Mouse (Mus musculus): ENCODE results near the gene Olfr869. TPM values are rescaled to one million over a fixed set of nuclear protein-coding genes. Genes with fewer than 3 reads are reported as not detected.

Olfr869 gene
- not detected in 2 replicates for polyA plus RNA-seq (2016; fragmentation: Nextera tagmentation; extraction: Ambion mirVana)

- Histone ChIP-seq H3K4me1 (no peaks in the 10 kb centered on the region), H3K27ac (no peak within 1 kb of the TSS), H3K4me3 (no peak within 1 kb of the TSS), H3K4me2 (replicated peaks) (no peak within 1 kb of the TSS), H3K9me3 (replicated peaks) (0 out of 2 replicates have a peak, but pooled peaks cover 3% of the 10 kb centered on the region), H3K27me3 (no peaks in the 10 kb centered on the region), H3K9ac (no peak within 1 kb of the TSS), H3K36me3 (no peaks in the 10 kb centered on the region)
- ATAC-seq (ENCODE audit: low FRiP score), result no peak
- 78% methylated on average over 2 of the region's 2 CpGs for WGBS
Measured at GRCm38 (mm10) chr9:20128709-20129108, at the start of gene Olfr869. TSS of gene Olfr869 (plus strand) at chr9:20129009.

- H3K4me2 ChIP-seq (replicated peaks), result no peak within 1 kb of the TSS
- H3K36me3 ChIP-seq, result no peaks in the 10 kb centered on the region
- H3K9me3 ChIP-seq (replicated peaks), result peaks cover 5% of the 10 kb centered on the region; the same call in 1 of the 2 replicates
- H3K27ac ChIP-seq, result no peak within 1 kb of the TSS
- no peak for ATAC-seq (ENCODE audit: low FRiP score)
- no peaks in the 10 kb centered on the region for H3K4me1 ChIP-seq
- 40% methylated on average over 2 of the region's 2 CpGs for WGBS
- no peaks in the 10 kb centered on the region for H3K27me3 ChIP-seq
- no peak within 1 kb of the TSS for H3K4me3 ChIP-seq
- H3K9ac ChIP-seq, result no peak within 1 kb of the TSS
Measured at GRCm38 (mm10) chr9:20098326-20098725, 30.5 kb upstream of the Olfr869 start, which contains the start of gene Olfr868. TSS of gene Olfr868 (plus strand) at chr9:20098626.

DNA sequence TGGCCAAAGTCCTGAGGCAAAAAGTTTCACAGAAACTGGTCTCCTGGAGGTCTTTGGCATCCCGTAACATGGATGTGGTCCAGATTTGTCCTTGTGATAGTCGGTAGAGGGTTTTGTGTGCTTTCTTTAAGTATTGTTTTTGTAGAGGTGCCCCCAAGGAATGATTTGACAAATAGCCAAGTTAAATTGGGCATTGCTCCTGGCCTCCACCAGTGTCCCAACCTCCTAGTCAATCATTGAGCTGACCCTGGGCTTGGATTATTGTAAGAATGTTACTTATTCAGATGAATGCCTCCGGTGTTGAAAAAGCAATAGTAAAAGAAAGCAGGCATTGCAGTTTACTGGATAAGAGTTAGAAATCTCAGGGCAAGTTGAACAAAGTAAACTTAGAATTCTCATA lies 20.9 kb downstream of the Olfr869 start:
- Histone ChIP-seq H3K36me3 (no peaks in the 10 kb centered on the region), H3K9ac (no peak overlapping the region), H3K27ac (no peak overlapping the region), H3K9me3 (replicated peaks) (peaks cover 27% of the 10 kb centered on the region), H3K27me3 (no peaks in the 10 kb centered on the region), H3K4me1 (no peaks in the 10 kb centered on the region), H3K4me3 (no peak overlapping the region), H3K4me2 (replicated peaks) (no peak overlapping the region)
- ATAC-seq (ENCODE audit: low FRiP score), result no peak
- 90% methylated on average over 3 of the region's 3 CpGs for WGBS

DNA sequence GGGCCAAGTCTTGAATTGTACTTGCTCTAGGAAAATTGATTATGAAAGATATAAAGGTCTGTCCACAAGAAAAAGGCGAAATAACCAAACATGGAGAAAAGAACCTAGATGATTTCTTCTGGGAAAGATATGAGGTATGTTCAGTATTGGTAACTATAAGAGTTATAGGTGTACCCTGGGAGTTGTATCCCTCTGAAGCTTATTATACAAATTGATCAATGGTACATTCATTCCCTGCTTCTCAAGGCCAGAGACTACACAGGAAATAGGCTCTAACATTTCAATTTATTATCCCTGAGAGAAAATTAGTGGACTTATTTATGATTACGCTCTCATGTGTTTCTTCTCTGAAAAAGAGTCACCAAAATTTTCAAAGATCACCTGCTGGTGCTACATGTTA lies 45.1 kb downstream of the Olfr869 start, which contains the start of gene Olfr870:
Olfr870 (minus strand) TSS at position 101 of the 400 bp plus-strand sequence.
- no peak within 1 kb of the TSS for H3K9ac ChIP-seq
- no peak within 1 kb of the TSS for H3K27ac ChIP-seq
- no peak within 1 kb of the TSS for H3K4me3 ChIP-seq
- H3K36me3 ChIP-seq, result no peaks in the 10 kb centered on the region
- no peaks in the 10 kb centered on the region for H3K4me1 ChIP-seq
- 85% methylated on average over 2 of the region's 2 CpGs for WGBS
- peaks cover 14% of the 10 kb centered on the region; the same call in 1 of the 2 replicates for H3K9me3 ChIP-seq (replicated peaks)
- no peak for ATAC-seq (ENCODE audit: low FRiP score)
- H3K4me2 ChIP-seq (replicated peaks), result no peak within 1 kb of the TSS
- no peaks in the 10 kb centered on the region for H3K27me3 ChIP-seq

GRCm38 (mm10) chr9:20179463-20179862 lies 50.7 kb downstream of the Olfr869 start:
- ATAC-seq (ENCODE audit: low FRiP score), result no peak
- Histone ChIP-seq H3K9me3 (replicated peaks) (peaks cover 23% of the 10 kb centered on the region), H3K27ac (no peak overlapping the region), H3K4me2 (replicated peaks) (no peak overlapping the region), H3K36me3 (no peaks in the 10 kb centered on the region), H3K4me3 (no peak overlapping the region), H3K4me1 (no peaks in the 10 kb centered on the region), H3K27me3 (no peaks in the 10 kb centered on the region), H3K9ac (no peak overlapping the region)
- 65% methylated on average over 5 of the region's 5 CpGs for WGBS

Other genes starting within 250 kb of the Olfr869 start
- gene Olfr862, start 241.0 kb upstream of the Olfr869 start, polyA plus RNA-seq (2016; fragmentation: Nextera tagmentation; extraction: Ambion mirVana), result not detected in 2 replicates
- gene Olfr77, start 212.1 kb upstream of the Olfr869 start, polyA plus RNA-seq (2016; fragmentation: Nextera tagmentation; extraction: Ambion mirVana), result 0.21 and 0.23 TPM in 2 replicates
- gene Olfr866, start 101.0 kb upstream of the Olfr869 start, polyA plus RNA-seq (2016; fragmentation: Nextera tagmentation; extraction: Ambion mirVana), result not detected in 2 replicates
- not detected in 2 replicates for gene Olfr867, start 71.4 kb upstream of the Olfr869 start, polyA plus RNA-seq (2016; fragmentation: Nextera tagmentation; extraction: Ambion mirVana)
- gene Olfr868, start 30.4 kb upstream of the Olfr869 start, polyA plus RNA-seq (2016; fragmentation: Nextera tagmentation; extraction: Ambion mirVana), result not detected in 2 replicates
- gene Olfr870, start 45.0 kb downstream of the Olfr869 start, polyA plus RNA-seq (2016; fragmentation: Nextera tagmentation; extraction: Ambion mirVana), result not detected in 2 replicates
- gene Olfr871, start 83.2 kb downstream of the Olfr869 start, polyA plus RNA-seq (2016; fragmentation: Nextera tagmentation; extraction: Ambion mirVana), result not detected in 2 replicates
- gene Olfr872, start 108.1 kb downstream of the Olfr869 start, polyA plus RNA-seq (2016; fragmentation: Nextera tagmentation; extraction: Ambion mirVana), result not detected in 2 replicates
- not detected in 2 replicates for gene Olfr39, start 153.3 kb downstream of the Olfr869 start, polyA plus RNA-seq (2016; fragmentation: Nextera tagmentation; extraction: Ambion mirVana)
- gene Olfr873, start 169.5 kb downstream of the Olfr869 start, polyA plus RNA-seq (2016; fragmentation: Nextera tagmentation; extraction: Ambion mirVana), result not detected in 2 replicates
- not detected in 2 replicates for gene Olfr18, start 207.1 kb downstream of the Olfr869 start, polyA plus RNA-seq (2016; fragmentation: Nextera tagmentation; extraction: Ambion mirVana)